Mouse (Mus musculus): Measurements from ENCODE around the gene Chkb. TPM values are rescaled to one million over a fixed set of nuclear protein-coding genes. Genes with fewer than 3 reads are reported as not detected.

Chkb gene
- polyA plus RNA-seq, 1 experiment: 20.4 TPM

GRCm38 (mm10) chr15:89421938-89422337 is 7.8 kb downstream of the Chkb start:
- no peak for TF ChIP-seq TAL1 (IDR thresholded peaks at IDR 0.05; ENCODE audit: low read length)
- TF ChIP-seq GATA1 (IDR thresholded peaks at IDR 0.05; ENCODE audit: low read length): no peak
- Histone ChIP-seq H3K36me3 (ENCODE audit: control insufficient read depth) (peaks cover 64% of the 10 kb centered on the region), H3K9me3 (ENCODE audit: control insufficient read depth, low read length) (no peaks in the 10 kb centered on the region), H3K4me1 (ENCODE audit: control insufficient read depth) (peaks cover 11% of the 10 kb centered on the region), H3K4me3 (replicated peaks) (no peak overlapping the region), H3K27me3 (ENCODE audit: control insufficient read depth) (no peaks in the 10 kb centered on the region)

- H3K4me1 ChIP-seq (ENCODE audit: control insufficient read depth): no peaks in the 10 kb centered on the region
- TF ChIP-seq TAL1 (IDR thresholded peaks at IDR 0.05; ENCODE audit: low read length): no peak
- no peak for TF ChIP-seq GATA1 (IDR thresholded peaks at IDR 0.05; ENCODE audit: low read length)
- H3K4me3 ChIP-seq (replicated peaks): no peak overlapping the region
- peaks cover under 1% of the 10 kb centered on the region; the same call in 1 of the 2 replicates for H3K9me3 ChIP-seq (ENCODE audit: control insufficient read depth, low read length)
- peaks cover 26% of the 10 kb centered on the region for H3K36me3 ChIP-seq (ENCODE audit: control insufficient read depth)
- H3K27me3 ChIP-seq (ENCODE audit: control insufficient read depth): no peaks in the 10 kb centered on the region
Measured at GRCm38 (mm10) chr15:89415282-89415681, 14.4 kb downstream of the Chkb start.

GRCm38 (mm10) chr15:89410118-89410517 is 19.6 kb downstream of the Chkb start, which contains the start of gene Syce3:
Gene Syce3 (minus strand): TSS chr15:89410503.
- Histone ChIP-seq H3K4me1 (ENCODE audit: control insufficient read depth) (no peaks in the 10 kb centered on the region), H3K4me3 (replicated peaks) (no peak within 1 kb of the TSS), H3K36me3 (ENCODE audit: control insufficient read depth) (no peaks in the 10 kb centered on the region), H3K27me3 (ENCODE audit: control insufficient read depth) (no peaks in the 10 kb centered on the region), H3K9me3 (ENCODE audit: control insufficient read depth, low read length) (peaks cover 12% of the 10 kb centered on the region)
- TF ChIP-seq GATA1 (IDR thresholded peaks at IDR 0.05; ENCODE audit: low read length) (no peak), TAL1 (IDR thresholded peaks at IDR 0.05; ENCODE audit: low read length) (no peak)

DNA sequence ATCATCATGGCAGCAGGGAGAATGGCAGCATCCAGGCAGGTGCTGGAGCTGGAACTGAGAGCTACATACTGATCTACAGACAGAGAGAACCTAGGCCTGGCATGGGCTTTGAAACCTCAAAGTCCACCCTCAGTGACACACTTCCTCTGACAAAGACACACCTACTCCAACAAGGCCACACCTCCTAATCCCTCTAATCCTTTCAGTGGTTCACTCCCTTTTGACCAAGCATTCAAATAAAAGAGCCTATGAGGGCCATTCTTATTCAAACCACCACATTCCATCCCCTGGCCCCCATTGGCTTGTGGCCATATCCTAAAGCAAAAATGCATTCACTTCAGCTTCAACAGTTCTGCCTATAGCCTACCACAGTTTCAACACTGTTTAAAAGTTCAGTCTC is 23.0 kb downstream of the Chkb start:
- TF ChIP-seq GATA1 (IDR thresholded peaks at IDR 0.05; ENCODE audit: low read length): no peak
- TF ChIP-seq TAL1 (IDR thresholded peaks at IDR 0.05; ENCODE audit: low read length): no peak
- Histone ChIP-seq H3K27me3 (ENCODE audit: control insufficient read depth) (no peaks in the 10 kb centered on the region), H3K9me3 (ENCODE audit: control insufficient read depth, low read length) (peaks cover 14% of the 10 kb centered on the region), H3K4me1 (ENCODE audit: control insufficient read depth) (no peaks in the 10 kb centered on the region), H3K36me3 (ENCODE audit: control insufficient read depth) (no peaks in the 10 kb centered on the region), H3K4me3 (replicated peaks) (no peak overlapping the region)

- no peaks in the 10 kb centered on the region for H3K36me3 ChIP-seq (ENCODE audit: control insufficient read depth)
- H3K4me3 ChIP-seq (replicated peaks): no peak overlapping the region
- TF ChIP-seq TAL1 (IDR thresholded peaks at IDR 0.05; ENCODE audit: low read length): no peak
- no peak for TF ChIP-seq GATA1 (IDR thresholded peaks at IDR 0.05; ENCODE audit: low read length)
- H3K27me3 ChIP-seq (ENCODE audit: control insufficient read depth): no peaks in the 10 kb centered on the region
- peaks cover 10% of the 10 kb centered on the region for H3K9me3 ChIP-seq (ENCODE audit: control insufficient read depth, low read length)
- no peaks in the 10 kb centered on the region for H3K4me1 ChIP-seq (ENCODE audit: control insufficient read depth)
Measured at GRCm38 (mm10) chr15:89404831-89405623, 24.7 kb downstream of the Chkb start.

DNA sequence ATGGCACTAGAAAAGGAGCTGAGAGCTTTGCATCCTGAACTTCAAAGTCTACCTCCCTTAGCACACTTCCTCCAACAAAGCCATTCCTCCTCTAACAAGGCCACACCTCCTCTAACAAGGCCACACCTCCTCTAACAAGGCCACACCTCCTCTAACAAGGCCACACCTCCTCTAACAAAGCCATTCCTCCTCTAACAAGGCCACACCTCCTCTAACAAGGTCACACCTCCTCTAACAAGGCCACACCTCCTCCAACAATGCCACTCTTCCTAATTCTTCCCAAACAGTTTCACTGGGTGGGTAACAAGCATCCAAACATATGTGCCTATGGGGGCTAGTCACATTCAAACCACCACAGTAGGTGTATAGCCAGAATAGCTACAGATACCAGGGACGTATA is 27.2 kb downstream of the Chkb start:
- Histone ChIP-seq H3K36me3 (ENCODE audit: control insufficient read depth) (no peaks in the 10 kb centered on the region), H3K4me1 (ENCODE audit: control insufficient read depth) (no peaks in the 10 kb centered on the region), H3K9me3 (ENCODE audit: control insufficient read depth, low read length) (peaks cover 5% of the 10 kb centered on the region; the same call in 1 of the 2 replicates), H3K4me3 (replicated peaks) (no peak overlapping the region), H3K27me3 (ENCODE audit: control insufficient read depth) (no peaks in the 10 kb centered on the region)
- TF ChIP-seq TAL1 (IDR thresholded peaks at IDR 0.05; ENCODE audit: low read length): no peak
- no peak for TF ChIP-seq GATA1 (IDR thresholded peaks at IDR 0.05; ENCODE audit: low read length)

DNA sequence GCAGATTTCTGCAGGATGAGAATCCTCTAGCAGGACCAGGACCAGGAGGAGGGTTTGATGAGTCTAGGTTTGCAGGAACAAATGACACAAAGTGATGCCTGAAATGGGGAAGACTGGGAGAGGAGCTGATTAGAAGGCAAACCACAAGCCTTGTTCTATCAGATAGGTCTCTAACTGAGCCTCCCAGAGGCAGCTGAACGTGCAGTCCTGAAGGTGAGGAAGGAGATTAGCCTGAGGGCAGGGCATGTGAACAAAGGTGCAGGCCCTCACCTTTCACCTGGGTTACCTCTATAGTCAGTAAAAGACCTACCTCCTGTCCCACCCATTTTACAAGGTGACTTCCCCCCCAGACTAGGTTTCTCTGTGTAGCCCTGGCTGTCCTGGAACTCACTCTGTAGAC is 30.0 kb downstream of the Chkb start:
- no peaks in the 10 kb centered on the region for H3K4me1 ChIP-seq (ENCODE audit: control insufficient read depth)
- H3K4me3 ChIP-seq (replicated peaks): no peak overlapping the region
- H3K36me3 ChIP-seq (ENCODE audit: control insufficient read depth): no peaks in the 10 kb centered on the region
- TF ChIP-seq GATA1 (IDR thresholded peaks at IDR 0.05; ENCODE audit: low read length) (no peak), TAL1 (IDR thresholded peaks at IDR 0.05; ENCODE audit: low read length) (no peak)
- no peaks in the 10 kb centered on the region for H3K27me3 ChIP-seq (ENCODE audit: control insufficient read depth)
- 0 out of 2 replicates have a peak, but pooled peaks cover 2% of the 10 kb centered on the region for H3K9me3 ChIP-seq (ENCODE audit: control insufficient read depth, low read length)

GRCm38 (mm10) chr15:89398146-89398545 is 31.6 kb downstream of the Chkb start:
- no peak overlapping the region for H3K4me3 ChIP-seq (replicated peaks)
- no peaks in the 10 kb centered on the region for H3K4me1 ChIP-seq (ENCODE audit: control insufficient read depth)
- no peak for TF ChIP-seq GATA1 (IDR thresholded peaks at IDR 0.05; ENCODE audit: low read length)
- TF ChIP-seq TAL1 (IDR thresholded peaks at IDR 0.05; ENCODE audit: low read length): no peak
- no peaks in the 10 kb centered on the region for H3K27me3 ChIP-seq (ENCODE audit: control insufficient read depth)
- no peaks in the 10 kb centered on the region for H3K36me3 ChIP-seq (ENCODE audit: control insufficient read depth)
- H3K9me3 ChIP-seq (ENCODE audit: control insufficient read depth, low read length): 0 out of 2 replicates have a peak, but pooled peaks cover 2% of the 10 kb centered on the region

GRCm38 (mm10) chr15:89396883-89397282 is 32.8 kb downstream of the Chkb start:
- Histone ChIP-seq H3K36me3 (ENCODE audit: control insufficient read depth) (no peaks in the 10 kb centered on the region), H3K9me3 (ENCODE audit: control insufficient read depth, low read length) (no peaks in the 10 kb centered on the region), H3K4me3 (replicated peaks) (no peak overlapping the region), H3K27me3 (ENCODE audit: control insufficient read depth) (no peaks in the 10 kb centered on the region; the same call in 1 of the 2 replicates), H3K4me1 (ENCODE audit: control insufficient read depth) (no peaks in the 10 kb centered on the region)
- TF ChIP-seq TAL1 (IDR thresholded peaks at IDR 0.05; ENCODE audit: low read length) (no peak), GATA1 (IDR thresholded peaks at IDR 0.05; ENCODE audit: low read length) (no peak)

Data from erythroblast, embryonic 14.5 days (primary cell).